Mouse (Mus musculus) kidney, postnatal 0 days (tissue): ENCODE results near the gene Gtf3a. TPM values are rescaled to one million over a fixed set of nuclear protein-coding genes. Genes with fewer than 3 reads are reported as not detected.
"Not testable (repeated sequence)": the region's sequence is repeated elsewhere in the genome, so short reads cannot be mapped to it uniquely, and the experiment has no call there.

Source experiments
- ATAC-seq: fragments of 200-750 bp; cut with Nextera tagmentation; replicated peaks from 2 replicates; pipeline ENCODE4 v1.8.0; 2017; ENCODE audit warnings: low read depth, moderate number of reproducible peaks, moderate TSS enrichment, moderate library complexity; ENCODE audit not compliant: low FRiP score
- DNase-seq: peaks from one replicate; pipeline ENCODE4 v3.0.0-alpha.2; 2016; ENCODE audit warnings: low spot score
- H3K27ac ChIP-seq: fragments of 300-500 bp; sonication (generic); 2 replicates; pipeline ENCODE4 v1.5.1; 2014; ENCODE audit warnings: mild to moderate bottlenecking
- H3K27me3 ChIP-seq: fragments of 300-500 bp; sonication (generic); 2 replicates; pipeline ENCODE4 v1.6.1; 2014; ENCODE audit warnings: low read length, mixed read lengths; ENCODE audit not compliant: insufficient read depth
- H3K36me3 ChIP-seq: fragments of 300-500 bp; sonication (generic); 2 replicates; pipeline ENCODE4 v1.6.1; 2014; ENCODE audit warnings: low read length, mixed read lengths; ENCODE audit not compliant: insufficient read depth
- H3K4me1 ChIP-seq: fragments of 300-500 bp; sonication (generic); replicated peaks from 2 replicates; pipeline ENCODE4 v1.6.1; 2014; ENCODE audit warnings: antibody characterized with exemption, low read length, mixed read lengths; ENCODE audit not compliant: insufficient read depth
- H3K4me2 ChIP-seq: fragments of 300-500 bp; sonication (generic); 2 replicates; pipeline ENCODE4 v1.6.1; 2014; ENCODE audit warnings: mild to moderate bottlenecking, low read length, moderate library complexity, mixed read lengths
- H3K4me3 ChIP-seq: fragments of 300-500 bp; sonication (generic); replicated peaks from 2 replicates; pipeline ENCODE4 v1.5.1; 2014; ENCODE audit warnings: low read depth, low read length
- H3K9ac ChIP-seq: fragments of 300-500 bp; sonication (generic); 2 replicates; pipeline ENCODE4 v1.6.1; 2014; ENCODE audit warnings: low read depth, low read length
- H3K9me3 ChIP-seq: fragments of 300-500 bp; sonication (generic); replicated peaks from 2 replicates; pipeline ENCODE4 v1.6.1; 2016; ENCODE audit warnings: low read length, inconsistent platforms, mixed read lengths
- CTCF ChIP-seq: IDR thresholded peaks from 2 replicates; pipeline ENCODE4 v1.5.1; 2016; ENCODE audit warnings: antibody characterized with exemption, low read depth, mild to moderate bottlenecking, moderate library complexity
- WGBS: fragments of 180-500 bp; shearing (Covaris S2); extraction: QIAGEN DNeasy Blood & Tissue Kit; methylation state at CpG from one replicate; pipeline ENCODE4 v1.1.7; 2014; 5-methylcytosine and 5-hydroxymethylcytosine counted together
- polyA plus RNA-seq: library from polyadenylated mRNA; unstranded; fragments of >200 nt; fragmentation: Nextera tagmentation; extraction: Ambion mirVana; gene quantifications from 2 replicates; pipeline ENCODE4 v1.2.1, GENCODE M21; 2015

The Gtf3a gene
- polyA plus RNA-seq, 1 experiment from 2014 or later, result 112 TPM

GRCm38 (mm10) chr5:146931904-146932553 lies 16.4 kb upstream of the Gtf3a start:
- TF ChIP-seq CTCF, result no peak

GRCm38 (mm10) chr5:146933466-146933865 lies 15.0 kb upstream of the Gtf3a start:
- no peak for ATAC-seq
- H3K4me3 ChIP-seq, result no peak overlapping the region

More at GRCm38 (mm10) chr5:146931904-146932553, 16.4 kb upstream of the Gtf3a start:
- ATAC-seq (no peak), DNase-seq (no peak)
- no peaks in the 10 kb centered on the region for H3K27me3 ChIP-seq
- no peaks in the 10 kb centered on the region for H3K9me3 ChIP-seq
- no peak overlapping the region for H3K4me2 ChIP-seq
- H3K4me3 ChIP-seq, result no peak overlapping the region
- no peak overlapping the region for H3K27ac ChIP-seq
- H3K36me3 ChIP-seq, result no peaks in the 10 kb centered on the region
- 61% methylated on average over 16 of the region's 16 CpGs for WGBS
- no peaks in the 10 kb centered on the region for H3K4me1 ChIP-seq
- H3K9ac ChIP-seq, result no peak overlapping the region

GRCm38 (mm10) chr5:146937541-146938503 lies 10.6 kb upstream of the Gtf3a start:
- Histone ChIP-seq H3K36me3 (no peaks in the 10 kb centered on the region), H3K27me3 (no peaks in the 10 kb centered on the region), H3K9ac (no peak overlapping the region), H3K9me3 (no peaks in the 10 kb centered on the region), H3K27ac (no peak overlapping the region), H3K4me3 (no peak overlapping the region), H3K4me2 (no peak overlapping the region), H3K4me1 (no peaks in the 10 kb centered on the region)
- TF ChIP-seq CTCF, result no peak
- no peak for DNase-seq
- no peak for ATAC-seq
- 78% methylated on average over 32 of the region's 32 CpGs for WGBS

More at GRCm38 (mm10) chr5:146933466-146933865, 15.0 kb upstream of the Gtf3a start:
- no peaks in the 10 kb centered on the region for H3K4me1 ChIP-seq
- H3K9ac ChIP-seq, result no peak overlapping the region
- H3K4me2 ChIP-seq, result no peak overlapping the region
- no peak for TF ChIP-seq CTCF
- no peak overlapping the region for H3K27ac ChIP-seq
- H3K36me3 ChIP-seq, result no peaks in the 10 kb centered on the region
- no peaks in the 10 kb centered on the region for H3K9me3 ChIP-seq
- no peak for DNase-seq
- no peaks in the 10 kb centered on the region for H3K27me3 ChIP-seq
- 81% methylated on average over 12 of the region's 12 CpGs for WGBS

- 81% methylated on average over 16 of the region's 16 CpGs for WGBS
- ATAC-seq, result no peak
- TF ChIP-seq CTCF, result peak; percentile 60
- Histone ChIP-seq H3K9ac (no peak overlapping the region), H3K4me3 (no peak overlapping the region), H3K27me3 (no peaks in the 10 kb centered on the region), H3K36me3 (no peaks in the 10 kb centered on the region), H3K9me3 (no peaks in the 10 kb centered on the region), H3K4me2 (no peak overlapping the region), H3K4me1 (no peaks in the 10 kb centered on the region), H3K27ac (no peak overlapping the region)
- DNase-seq, result no peak
These were observed 9.2 kb upstream of the Gtf3a start for GRCm38 (mm10) chr5:146939109-146939796.

- no peaks in the 10 kb centered on the region for H3K27me3 ChIP-seq
- peak; percentile 81 for DNase-seq
- peak; percentile 90 for TF ChIP-seq CTCF
- no peak overlapping the region for H3K4me3 ChIP-seq
- no peaks in the 10 kb centered on the region for H3K4me1 ChIP-seq
- no peaks in the 10 kb centered on the region for H3K36me3 ChIP-seq
- no peak for ATAC-seq
- no peak overlapping the region for H3K4me2 ChIP-seq
- no peak overlapping the region for H3K9ac ChIP-seq
- WGBS, result 19% methylated on average over 7 of the region's 7 CpGs
- no peak overlapping the region for H3K27ac ChIP-seq
- no peaks in the 10 kb centered on the region for H3K9me3 ChIP-seq
These were observed 8.2 kb upstream of the Gtf3a start for GRCm38 (mm10) chr5:146940219-146940618.

- H3K4me1 ChIP-seq, H3K4me3 ChIP-seq, H3K27me3 ChIP-seq, DNase-seq, H3K4me2 ChIP-seq, ATAC-seq, H3K9ac ChIP-seq, H3K9me3 ChIP-seq, H3K27ac ChIP-seq, H3K36me3 ChIP-seq: not testable (repeated sequence)
- 29% methylated on average over 2 of the region's 2 CpGs for WGBS
These were observed 6.5 kb upstream of the Gtf3a start for GRCm38 (mm10) chr5:146941939-146942338.
